Mouse (Mus musculus): ENCODE data around the gene Tmem100. TPM values are rescaled to one million over a fixed set of nuclear protein-coding genes. Genes with fewer than 3 reads are reported as not detected.

The Tmem100 gene
- polyA plus RNA-seq, 1 experiment from 2014 or later, result 16.3 TPM

- peak; percentile 71 for ATAC-seq
- Histone ChIP-seq H3K4me3 (replicated peaks) (no peak overlapping the region), H3K27me3 (replicated peaks) (no peaks in the 10 kb centered on the region), H3K4me1 (replicated peaks) (peaks cover 9% of the 10 kb centered on the region), H3K36me3 (no peaks in the 10 kb centered on the region), H3K9ac (no peak overlapping the region), H3K9me3 (no peaks in the 10 kb centered on the region), H3K27ac (no peak overlapping the region), H3K4me2 (replicated peaks) (peak overlapping the region; percentile 14; the same call in 1 of the 2 replicates)
- 59% methylated on average over 14 of the region's 14 CpGs for WGBS
These were observed 4.0 kb upstream of the Tmem100 start for GRCm38 (mm10) chr11:90025891-90026801.

GRCm38 (mm10) chr11:90026802-90027174 lies 3.4 kb upstream of the Tmem100 start:
- H3K36me3 ChIP-seq, result no peaks in the 10 kb centered on the region
- H3K27ac ChIP-seq, result no peak overlapping the region
- no peaks in the 10 kb centered on the region for H3K27me3 ChIP-seq (replicated peaks)
- no peak overlapping the region for H3K4me3 ChIP-seq (replicated peaks)
- WGBS, result 64% methylated on average over 5 of the region's 5 CpGs
- H3K9ac ChIP-seq, result no peak overlapping the region
- H3K9me3 ChIP-seq, result no peaks in the 10 kb centered on the region
- ATAC-seq, result no peak
- H3K4me2 ChIP-seq (replicated peaks), result no peak overlapping the region
- H3K4me1 ChIP-seq (replicated peaks), result peaks cover 11% of the 10 kb centered on the region

- Histone ChIP-seq H3K4me1 (replicated peaks) (peaks cover 11% of the 10 kb centered on the region), H3K36me3 (no peaks in the 10 kb centered on the region), H3K9ac (no peak overlapping the region), H3K27ac (no peak overlapping the region), H3K4me2 (replicated peaks) (no peak overlapping the region), H3K27me3 (replicated peaks) (no peaks in the 10 kb centered on the region), H3K9me3 (no peaks in the 10 kb centered on the region), H3K4me3 (replicated peaks) (no peak overlapping the region)
- ATAC-seq, result no peak
- 59% methylated on average over 7 of the region's 7 CpGs for WGBS
These were observed 2.9 kb upstream of the Tmem100 start for GRCm38 (mm10) chr11:90027216-90027615.

GRCm38 (mm10) chr11:90028746-90029145 lies 1.4 kb upstream of the Tmem100 start:
- Histone ChIP-seq H3K4me2 (replicated peaks) (no peak overlapping the region), H3K27ac (no peak overlapping the region), H3K9ac (no peak overlapping the region), H3K4me3 (replicated peaks) (no peak overlapping the region), H3K4me1 (replicated peaks) (peaks cover 11% of the 10 kb centered on the region), H3K36me3 (no peaks in the 10 kb centered on the region), H3K9me3 (no peaks in the 10 kb centered on the region), H3K27me3 (replicated peaks) (no peaks in the 10 kb centered on the region)
- ATAC-seq, result no peak
- WGBS, result 90% methylated on average over 8 of the region's 8 CpGs

- no peak for ATAC-seq
- WGBS, result 38% methylated on average over 10 of the region's 10 CpGs
- Histone ChIP-seq H3K27me3 (replicated peaks) (no peaks in the 10 kb centered on the region), H3K4me1 (replicated peaks) (peaks cover 11% of the 10 kb centered on the region), H3K9me3 (no peaks in the 10 kb centered on the region), H3K9ac (no peak overlapping the region), H3K4me3 (replicated peaks) (peak overlapping the region; percentile 18), H3K36me3 (no peaks in the 10 kb centered on the region), H3K4me2 (replicated peaks) (peak overlapping the region; percentile 54), H3K27ac (no peak overlapping the region)
These were observed 794 bp upstream of the Tmem100 start for GRCm38 (mm10) chr11:90029354-90029753.

GRCm38 (mm10) chr11:90030557-90030956 lies 409 bp downstream of the Tmem100 start:
- H3K27me3 ChIP-seq (replicated peaks), result no peaks in the 10 kb centered on the region
- peak overlapping the region; percentile 34 for H3K4me3 ChIP-seq (replicated peaks)
- no peaks in the 10 kb centered on the region for H3K9me3 ChIP-seq
- peak overlapping the region; percentile 24 for H3K9ac ChIP-seq
- peak; percentile 62 for ATAC-seq
- peak overlapping the region; percentile 54 for H3K4me2 ChIP-seq (replicated peaks)
- no peaks in the 10 kb centered on the region for H3K36me3 ChIP-seq
- H3K4me1 ChIP-seq (replicated peaks), result peaks cover 11% of the 10 kb centered on the region
- no peak overlapping the region for H3K27ac ChIP-seq
- WGBS, result 2% methylated on average over 15 of the region's 15 CpGs

- Histone ChIP-seq H3K9me3 (no peaks in the 10 kb centered on the region), H3K27me3 (replicated peaks) (no peaks in the 10 kb centered on the region), H3K36me3 (no peaks in the 10 kb centered on the region), H3K4me3 (replicated peaks) (peak overlapping the region; percentile 34), H3K4me1 (replicated peaks) (peaks cover 11% of the 10 kb centered on the region), H3K27ac (no peak overlapping the region), H3K4me2 (replicated peaks) (peak overlapping the region; percentile 54), H3K9ac (peak overlapping the region; percentile 24)
- WGBS, result 40% methylated on average over 7 of the region's 7 CpGs
- ATAC-seq, result no peak
These were observed 928 bp downstream of the Tmem100 start for GRCm38 (mm10) chr11:90031076-90031475.

GRCm38 (mm10) chr11:90032807-90033206 lies 2.7 kb downstream of the Tmem100 start:
- Histone ChIP-seq H3K9ac (no peak overlapping the region), H3K36me3 (no peaks in the 10 kb centered on the region), H3K27ac (no peak overlapping the region), H3K9me3 (no peaks in the 10 kb centered on the region), H3K4me3 (replicated peaks) (peak overlapping the region; percentile 20), H3K4me2 (replicated peaks) (peak overlapping the region; percentile 54), H3K4me1 (replicated peaks) (peaks cover 11% of the 10 kb centered on the region), H3K27me3 (replicated peaks) (no peaks in the 10 kb centered on the region)
- no peak for ATAC-seq
- WGBS, result 8% methylated on average over 8 of the region's 8 CpGs

- ATAC-seq, result no peak
- H3K4me3 ChIP-seq (replicated peaks), result peak overlapping the region; percentile 20
- H3K27ac ChIP-seq, result no peak overlapping the region
- no peaks in the 10 kb centered on the region for H3K9me3 ChIP-seq
- no peak overlapping the region for H3K9ac ChIP-seq
- peaks cover 11% of the 10 kb centered on the region for H3K4me1 ChIP-seq (replicated peaks)
- H3K36me3 ChIP-seq, result no peaks in the 10 kb centered on the region
- peak overlapping the region; percentile 54 for H3K4me2 ChIP-seq (replicated peaks)
- WGBS, result 46% methylated on average over 5 of the region's 5 CpGs
- H3K27me3 ChIP-seq (replicated peaks), result no peaks in the 10 kb centered on the region
These were observed 3.3 kb downstream of the Tmem100 start for GRCm38 (mm10) chr11:90033442-90033841.

- Histone ChIP-seq H3K9ac (no peak overlapping the region), H3K27me3 (replicated peaks) (no peaks in the 10 kb centered on the region), H3K27ac (no peak overlapping the region), H3K9me3 (no peaks in the 10 kb centered on the region), H3K4me1 (replicated peaks) (peaks cover 8% of the 10 kb centered on the region; the same call in 1 of the 2 replicates), H3K4me3 (replicated peaks) (no peak overlapping the region), H3K4me2 (replicated peaks) (no peak overlapping the region), H3K36me3 (no peaks in the 10 kb centered on the region)
- WGBS, result 77% methylated on average over 12 of the region's 12 CpGs
- no peak for ATAC-seq
These were observed 4.5 kb downstream of the Tmem100 start for GRCm38 (mm10) chr11:90034646-90035045.

GRCm38 (mm10) chr11:90035532-90035931 lies 5.4 kb downstream of the Tmem100 start:
- Histone ChIP-seq H3K4me1 (replicated peaks) (peaks cover 5% of the 10 kb centered on the region; the same call in 1 of the 2 replicates), H3K36me3 (no peaks in the 10 kb centered on the region), H3K27ac (no peak overlapping the region), H3K4me2 (replicated peaks) (no peak overlapping the region), H3K27me3 (replicated peaks) (no peaks in the 10 kb centered on the region), H3K4me3 (replicated peaks) (no peak overlapping the region), H3K9ac (no peak overlapping the region), H3K9me3 (no peaks in the 10 kb centered on the region)
- 78% methylated on average over 14 of the region's 14 CpGs for WGBS
- no peak for ATAC-seq

GRCm38 (mm10) chr11:90036416-90036815 lies 6.3 kb downstream of the Tmem100 start:
- no peak overlapping the region for H3K9ac ChIP-seq
- no peak for ATAC-seq
- no peak overlapping the region for H3K4me3 ChIP-seq (replicated peaks)
- WGBS, result 81% methylated on average over 4 of the region's 4 CpGs
- no peak overlapping the region for H3K27ac ChIP-seq
- H3K4me2 ChIP-seq (replicated peaks), result no peak overlapping the region
- no peaks in the 10 kb centered on the region for H3K36me3 ChIP-seq
- no peaks in the 10 kb centered on the region for H3K27me3 ChIP-seq (replicated peaks)
- no peaks in the 10 kb centered on the region for H3K4me1 ChIP-seq (replicated peaks)
- no peaks in the 10 kb centered on the region for H3K9me3 ChIP-seq

GRCm38 (mm10) chr11:90038022-90038421 lies 7.9 kb downstream of the Tmem100 start:
- Histone ChIP-seq H3K4me2 (replicated peaks) (no peak overlapping the region), H3K4me1 (replicated peaks) (no peaks in the 10 kb centered on the region), H3K27ac (no peak overlapping the region; the same call in 1 of the 2 replicates), H3K36me3 (no peaks in the 10 kb centered on the region), H3K4me3 (replicated peaks) (no peak overlapping the region), H3K9me3 (no peaks in the 10 kb centered on the region), H3K27me3 (replicated peaks) (no peaks in the 10 kb centered on the region), H3K9ac (no peak overlapping the region)
- ATAC-seq, result peak; percentile 17; the same call in 1 of the 2 replicates
- 13% methylated on average over 5 of the region's 5 CpGs for WGBS
